Comparison of ENCODE assay signal across 8 mouse cellular contexts in genomic region chr16:97169901-97170512, GRCm38 (mm10). TPM values are rescaled to one million over a fixed set of nuclear protein-coding genes. Genes with fewer than 3 reads are reported as not detected.
DNase-seq lines count a peak whose midpoint lies in the region; ATAC-seq and TF ChIP-seq lines count a peak whose summit lies in the region.

No protein-coding gene starts in this region.

- H3K4me1 ChIP-seq in liver, embryonic 12.5 days: 0 out of 2 replicates have a peak, but pooled peaks cover 3% of the 10 kb centered on the region
- H3K4me1 ChIP-seq in intestine, embryonic 15.5 days (replicated peaks): 0 out of 2 replicates have a peak, but pooled peaks cover 5% of the 10 kb centered on the region
- peaks cover 6% of the 10 kb centered on the region; the same call in 1 of the 2 replicates for H3K4me1 ChIP-seq in midbrain, postnatal 0 days (ENCODE audit: insufficient read depth, low read length)

- no peak for ATAC-seq in liver, embryonic 12.5 days
- peak; percentile 15; the same call in 1 of the 2 replicates for ATAC-seq in intestine, embryonic 15.5 days
- ATAC-seq in midbrain, postnatal 0 days (ENCODE audit: low FRiP score): peak; percentile 51

- H3K27ac ChIP-seq in liver, embryonic 12.5 days: no peak overlapping the region
- no peak overlapping the region for H3K27ac ChIP-seq in intestine, embryonic 15.5 days
- peak overlapping the region; percentile 99 for H3K27ac ChIP-seq in midbrain, postnatal 0 days (ENCODE audit: low read depth, low read length)

- peaks cover 78% of the 10 kb centered on the region for H3K27me3 ChIP-seq in liver, embryonic 12.5 days (replicated peaks)
- H3K27me3 ChIP-seq in intestine, embryonic 15.5 days (replicated peaks): peaks cover 48% of the 10 kb centered on the region
- no peaks in the 10 kb centered on the region for H3K27me3 ChIP-seq in midbrain, postnatal 0 days (ENCODE audit: insufficient read depth, low read length)

- peak overlapping the region; percentile 39 for H3K4me3 ChIP-seq in liver, embryonic 12.5 days
- peak overlapping the region; percentile 42 for H3K4me3 ChIP-seq in intestine, embryonic 15.5 days (replicated peaks)
- H3K4me3 ChIP-seq in midbrain, postnatal 0 days (ENCODE audit: low read depth, low read length): peak overlapping the region; percentile 81

- WGBS in liver, embryonic 12.5 days (ENCODE audit: insufficient replicate concordance): 3% methylated on average over 50 of the region's 51 CpGs
- WGBS in intestine, embryonic 15.5 days: 1% methylated on average over 45 of the region's 51 CpGs
- 1% methylated on average over 39 of the region's 51 CpGs for WGBS in midbrain, postnatal 0 days

- H3K4me2 ChIP-seq in liver, embryonic 12.5 days: peak overlapping the region; percentile 56
- peak overlapping the region; percentile 95 for H3K4me2 ChIP-seq in intestine, embryonic 15.5 days (replicated peaks)
- peak overlapping the region; percentile 79 for H3K4me2 ChIP-seq in midbrain, postnatal 0 days (ENCODE audit: low read depth, low read length, poor library complexity, severe bottlenecking)

- no peak for TF ChIP-seq CTCF in midbrain, postnatal 0 days (IDR thresholded peaks at IDR 0.05)

- peak; percentile 9 for DNase-seq in adrenal gland, postnatal 14 days
- no peak for DNase-seq in adrenal gland, adult 2 months
- DNase-seq in liver: no peak
- peak; percentile 61 for DNase-seq in midbrain, postnatal 0 days (ENCODE audit: low spot score)
- DNase-seq in spleen, postnatal 14 days (ENCODE audit: low spot score in 2 of 2): no peak
- no peak for DNase-seq in thymus, postnatal 4 days

- no peaks in the 10 kb centered on the region for H3K9me3 ChIP-seq in liver, embryonic 12.5 days (replicated peaks)
- no peaks in the 10 kb centered on the region for H3K9me3 ChIP-seq in intestine, embryonic 15.5 days
- H3K9me3 ChIP-seq in midbrain, postnatal 0 days (ENCODE audit: low read length): no peaks in the 10 kb centered on the region

- H3K36me3 ChIP-seq in liver, embryonic 12.5 days: no peaks in the 10 kb centered on the region
- H3K36me3 ChIP-seq in intestine, embryonic 15.5 days: no peaks in the 10 kb centered on the region
- no peaks in the 10 kb centered on the region for H3K36me3 ChIP-seq in midbrain, postnatal 0 days (ENCODE audit: insufficient read depth, low read length)

- no peak overlapping the region for H3K9ac ChIP-seq in liver, embryonic 12.5 days
- peak overlapping the region; percentile 18; the same call in 1 of the 2 replicates for H3K9ac ChIP-seq in intestine, embryonic 15.5 days
- H3K9ac ChIP-seq in midbrain, postnatal 0 days (replicated peaks; ENCODE audit: low read length, poor library complexity, severe bottlenecking): peak overlapping the region; percentile 97

RNA-seq across cellular contexts. Expression of gene Dscam, which starts 0.5 kb away (rescaled TPM):
- 0.07 and 0.30 TPM in 2 replicates for total RNA-seq in adrenal gland, postnatal 14 days (2021)
- not detected for total RNA-seq in adrenal gland, adult 2 months (2021)
- 0.01 TPM in 1 of 2 replicates, not detected in the other for polyA plus RNA-seq in adrenal gland, adult 2 months (2012; rRNA removed)
- not detected in 2 replicates for polyA plus RNA-seq in liver, embryonic 12.5 days (2016; fragmentation: Nextera tagmentation; extraction: Ambion mirVana)
- 0.14 and 0.15 TPM in 2 replicates for polyA plus RNA-seq in intestine, embryonic 15.5 days (2015; fragmentation: Nextera tagmentation; extraction: Ambion mirVana)
- total RNA-seq in midbrain, postnatal 0 days (2014; rRNA removed): 63.0 and 64.6 TPM in 2 replicates
- 14.3 and 15.1 TPM in 2 replicates for polyA plus RNA-seq in midbrain, postnatal 0 days (2015; fragmentation: Nextera tagmentation; extraction: Ambion mirVana)

Comparison
In these comparisons a context has a peak if more than half of its experiments do, and no peak if none do; other contexts are left out.
1. DNase-seq: peak in adrenal gland, postnatal 14 days (single experiment) and midbrain, postnatal 0 days (single experiment); none in adrenal gland, adult 2 months (single experiment), liver (single experiment), spleen, postnatal 14 days (0 of 2) and thymus, postnatal 4 days (single experiment).
2. RNA of gene Dscam, which starts 0.5 kb away (polyA plus RNA-seq): 14.3 to 15.1 TPM in midbrain, postnatal 0 days; 0.14 to 0.15 TPM in intestine, embryonic 15.5 days, 0.01 TPM in adrenal gland, adult 2 months and not detected in liver, embryonic 12.5 days; every median in the first group is over 10 times any median in the second.
3. Peak in every context shown above with its lines, with median percentiles within 50 percentile points of each other: H3K4me2 ChIP-seq and H3K4me3 ChIP-seq.